Mouse (Mus musculus): Measurements from ENCODE around the gene Dad1. TPM values are rescaled to one million over a fixed set of nuclear protein-coding genes. Genes with fewer than 3 reads are reported as not detected.

Dad1 gene
- polyA plus RNA-seq, 1 experiment: 625 TPM

- Histone ChIP-seq H3K4me3 (ENCODE audit: control insufficient read depth, low read depth, low read length) (peak overlapping the region; percentile 31), H3K4me1 (ENCODE audit: control insufficient read depth, insufficient read depth, low read length) (peaks cover 31% of the 10 kb centered on the region), H3K27me3 (ENCODE audit: control insufficient read depth, insufficient read depth, low read length) (no peaks in the 10 kb centered on the region), H3K27ac (ENCODE audit: control insufficient read depth, insufficient read depth, low read depth, low read length) (no peak overlapping the region), H3K36me3 (ENCODE audit: control insufficient read depth, insufficient read depth, low read length) (no peaks in the 10 kb centered on the region)
- TF ChIP-seq CTCF (IDR thresholded peaks at IDR 0.05; ENCODE audit: control insufficient read depth, insufficient read depth, insufficient replicate concordance, low read depth, low read length) (no peak), POLR2A (IDR thresholded peaks at IDR 0.05; ENCODE audit: control insufficient read depth, low read depth, low read length) (no peak)
These were observed 24.8 kb downstream of the Dad1 start for GRCm38 (mm10) chr14:54228933-54229713.

GRCm38 (mm10) chr14:54228501-54228900 is 25.4 kb downstream of the Dad1 start:
- H3K4me3 ChIP-seq (ENCODE audit: control insufficient read depth, low read depth, low read length): peak overlapping the region; percentile 74; the same call in 1 of the 2 replicates
- H3K36me3 ChIP-seq (ENCODE audit: control insufficient read depth, insufficient read depth, low read length): no peaks in the 10 kb centered on the region
- TF ChIP-seq POLR2A (IDR thresholded peaks at IDR 0.05; ENCODE audit: control insufficient read depth, low read depth, low read length) (no peak), CTCF (IDR thresholded peaks at IDR 0.05; ENCODE audit: control insufficient read depth, insufficient read depth, insufficient replicate concordance, low read depth, low read length) (no peak)
- peaks cover 33% of the 10 kb centered on the region for H3K4me1 ChIP-seq (ENCODE audit: control insufficient read depth, insufficient read depth, low read length)
- no peak overlapping the region for H3K27ac ChIP-seq (ENCODE audit: control insufficient read depth, insufficient read depth, low read depth, low read length)
- no peaks in the 10 kb centered on the region for H3K27me3 ChIP-seq (ENCODE audit: control insufficient read depth, insufficient read depth, low read length)

- Histone ChIP-seq H3K4me1 (ENCODE audit: control insufficient read depth, insufficient read depth, low read length) (peaks cover 36% of the 10 kb centered on the region), H3K4me3 (ENCODE audit: control insufficient read depth, low read depth, low read length) (peak overlapping the region; percentile 74), H3K27me3 (ENCODE audit: control insufficient read depth, insufficient read depth, low read length) (no peaks in the 10 kb centered on the region), H3K36me3 (ENCODE audit: control insufficient read depth, insufficient read depth, low read length) (no peaks in the 10 kb centered on the region), H3K27ac (ENCODE audit: control insufficient read depth, insufficient read depth, low read depth, low read length) (0 out of 2 replicates have a peak overlapping the region, but pooled peaks have one; percentile 29)
- TF ChIP-seq CTCF (IDR thresholded peaks at IDR 0.05; ENCODE audit: control insufficient read depth, insufficient read depth, insufficient replicate concordance, low read depth, low read length) (peak; percentile 43; the same call in 1 of the 2 replicates), POLR2A (IDR thresholded peaks at IDR 0.05; ENCODE audit: control insufficient read depth, low read depth, low read length) (no peak)
These were observed 25.9 kb downstream of the Dad1 start for GRCm38 (mm10) chr14:54227911-54228451.

DNA sequence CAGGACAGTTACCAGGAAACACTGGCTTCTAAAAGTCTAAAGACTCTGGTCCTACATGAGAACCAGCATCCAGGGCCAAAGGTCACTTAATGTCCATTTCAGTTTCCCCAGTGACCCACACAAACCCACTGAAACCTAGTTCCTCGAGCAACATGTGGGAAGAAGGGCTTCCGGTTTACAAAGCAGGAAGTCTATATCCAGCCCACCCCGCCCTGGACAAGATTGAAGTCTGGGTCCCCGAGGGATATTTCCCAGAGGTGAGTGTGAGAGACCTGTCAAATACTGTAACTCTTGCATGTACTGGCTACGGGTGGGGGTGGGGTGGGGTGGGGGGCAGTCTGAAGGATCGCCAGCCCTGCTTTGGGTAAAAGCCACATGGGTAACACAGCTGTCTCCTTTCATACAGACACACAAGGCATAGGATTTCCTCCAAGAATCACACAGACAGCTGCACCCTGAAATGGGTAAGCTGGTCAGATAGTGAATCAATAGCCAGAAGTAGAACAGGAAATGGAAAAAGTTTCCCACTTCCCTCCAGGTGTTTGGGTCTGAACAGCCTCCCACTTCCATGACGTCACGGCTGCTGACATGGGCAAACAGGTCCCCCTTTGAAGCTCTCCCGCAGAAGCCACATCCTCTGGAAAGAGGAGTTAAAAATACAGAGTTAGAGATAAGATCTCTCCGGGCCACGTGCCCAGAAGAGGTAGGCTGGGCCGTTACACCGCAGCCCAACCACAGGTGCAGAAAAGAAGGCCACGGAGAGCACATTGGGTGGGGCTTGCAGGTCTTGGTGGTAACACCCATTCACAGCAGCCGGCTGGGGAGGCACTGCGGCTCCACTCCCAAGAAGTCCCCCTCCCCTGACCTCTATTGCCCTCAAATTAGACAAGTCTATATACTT is 26.7 kb downstream of the Dad1 start:
- H3K4me1 ChIP-seq (ENCODE audit: control insufficient read depth, insufficient read depth, low read length): peaks cover 36% of the 10 kb centered on the region
- no peaks in the 10 kb centered on the region for H3K36me3 ChIP-seq (ENCODE audit: control insufficient read depth, insufficient read depth, low read length)
- no peak overlapping the region for H3K27ac ChIP-seq (ENCODE audit: control insufficient read depth, insufficient read depth, low read depth, low read length)
- no peaks in the 10 kb centered on the region for H3K27me3 ChIP-seq (ENCODE audit: control insufficient read depth, insufficient read depth, low read length)
- peak overlapping the region; percentile 22 for H3K4me3 ChIP-seq (ENCODE audit: control insufficient read depth, low read depth, low read length)
- TF ChIP-seq CTCF (IDR thresholded peaks at IDR 0.05; ENCODE audit: control insufficient read depth, insufficient read depth, insufficient replicate concordance, low read depth, low read length): no peak
- no peak for TF ChIP-seq POLR2A (IDR thresholded peaks at IDR 0.05; ENCODE audit: control insufficient read depth, low read depth, low read length)

GRCm38 (mm10) chr14:54225725-54226124 is 28.2 kb downstream of the Dad1 start:
- Histone ChIP-seq H3K36me3 (ENCODE audit: control insufficient read depth, insufficient read depth, low read length) (no peaks in the 10 kb centered on the region), H3K27ac (ENCODE audit: control insufficient read depth, insufficient read depth, low read depth, low read length) (no peak overlapping the region)
- TF ChIP-seq POLR2A (IDR thresholded peaks at IDR 0.05; ENCODE audit: control insufficient read depth, low read depth, low read length) (no peak), CTCF (IDR thresholded peaks at IDR 0.05; ENCODE audit: control insufficient read depth, insufficient read depth, insufficient replicate concordance, low read depth, low read length) (no peak)

GRCm38 (mm10) chr14:54224484-54225467 is 29.1 kb downstream of the Dad1 start:
- Histone ChIP-seq H3K4me1 (ENCODE audit: control insufficient read depth, insufficient read depth, low read length) (peaks cover 31% of the 10 kb centered on the region), H3K27me3 (ENCODE audit: control insufficient read depth, insufficient read depth, low read length) (no peaks in the 10 kb centered on the region), H3K27ac (ENCODE audit: control insufficient read depth, insufficient read depth, low read depth, low read length) (no peak overlapping the region), H3K4me3 (ENCODE audit: control insufficient read depth, low read depth, low read length) (no peak overlapping the region), H3K36me3 (ENCODE audit: control insufficient read depth, insufficient read depth, low read length) (no peaks in the 10 kb centered on the region)
- TF ChIP-seq CTCF (IDR thresholded peaks at IDR 0.05; ENCODE audit: control insufficient read depth, insufficient read depth, insufficient replicate concordance, low read depth, low read length) (no peak), POLR2A (IDR thresholded peaks at IDR 0.05; ENCODE audit: control insufficient read depth, low read depth, low read length) (no peak)

More at GRCm38 (mm10) chr14:54225725-54226124, 28.2 kb downstream of the Dad1 start:
- no peaks in the 10 kb centered on the region for H3K27me3 ChIP-seq (ENCODE audit: control insufficient read depth, insufficient read depth, low read length)
- H3K4me1 ChIP-seq (ENCODE audit: control insufficient read depth, insufficient read depth, low read length): peaks cover 31% of the 10 kb centered on the region
- no peak overlapping the region for H3K4me3 ChIP-seq (ENCODE audit: control insufficient read depth, low read depth, low read length)
